Mouse (Mus musculus) A20 (cell line): ENCODE measurements around the gene Qpctl.
A peak's percentile ranks its signal among the peaks of the same experiment; 100 is the strongest.

Source experiments
- DNase-seq: peaks from one replicate; pipeline ENCODE4 v3.0.0-alpha.2; 2011; ENCODE audit warnings: low read depth, low spot score

The Qpctl gene

GRCm38 (mm10) chr7:19148875-19149541 is at the start of gene Qpctl:
Gene Qpctl (minus strand): TSS chr7:19149291.
- peak; percentile 100 for DNase-seq

DNA sequence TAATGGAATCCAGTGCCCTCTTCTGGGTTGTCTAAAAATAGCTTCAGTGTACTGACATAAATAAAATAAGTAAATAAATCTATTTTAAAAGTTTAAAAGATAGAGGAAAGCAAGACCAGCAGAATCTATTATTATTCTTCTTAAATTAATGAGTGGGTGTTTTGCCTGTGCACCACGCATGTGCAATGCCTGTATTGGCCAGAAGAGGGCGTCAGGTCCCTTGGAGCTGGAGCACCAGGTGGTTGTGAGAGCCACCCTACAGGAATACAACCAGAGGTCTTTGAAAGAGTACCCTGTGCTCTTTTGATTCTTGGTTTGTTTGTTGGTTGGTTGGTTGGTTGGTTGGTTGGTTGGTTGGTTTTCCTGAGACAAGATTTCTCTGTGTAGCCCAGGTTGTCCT is 48.9 kb upstream of the Qpctl start:
- DNase-seq: peak; percentile 63

- DNase-seq: peak; percentile 67
These were observed 47.6 kb upstream of the Qpctl start for GRCm38 (mm10) chr7:19196676-19197075.

GRCm38 (mm10) chr7:19194676-19195075 is 45.6 kb upstream of the Qpctl start:
- no peak for DNase-seq

DNA sequence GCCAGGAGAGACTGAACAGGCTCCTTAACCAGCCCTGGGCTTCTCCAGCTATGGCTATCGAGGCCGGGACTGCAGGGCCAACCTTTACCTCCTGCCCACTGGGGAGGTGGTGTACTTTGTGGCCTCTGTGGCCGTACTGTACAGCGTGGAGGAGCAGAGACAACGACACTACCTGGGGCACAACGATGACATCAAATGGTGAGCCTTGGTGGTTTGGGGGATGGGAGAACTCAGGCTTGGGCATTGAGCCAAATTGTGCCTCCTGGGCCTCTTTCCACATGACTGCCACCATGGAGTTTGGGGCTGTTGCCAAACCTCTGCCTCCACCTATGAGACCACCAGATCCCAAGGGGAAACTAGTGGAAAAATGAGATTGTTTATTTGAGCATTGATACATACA is 35.7 kb upstream of the Qpctl start:
- no peak for DNase-seq

- DNase-seq: no peak
These were observed 35.2 kb upstream of the Qpctl start for GRCm38 (mm10) chr7:19184250-19184649.

GRCm38 (mm10) chr7:19180862-19181429 is 31.9 kb upstream of the Qpctl start:
- DNase-seq: peak; percentile 86

GRCm38 (mm10) chr7:19179936-19180335 is 30.8 kb upstream of the Qpctl start:
- peak; percentile 77 for DNase-seq

- DNase-seq: peak; percentile 92
These were observed 30.1 kb upstream of the Qpctl start for GRCm38 (mm10) chr7:19179173-19179572.

GRCm38 (mm10) chr7:19178443-19179092 is 29.5 kb upstream of the Qpctl start:
- peak; percentile 88 for DNase-seq

DNA sequence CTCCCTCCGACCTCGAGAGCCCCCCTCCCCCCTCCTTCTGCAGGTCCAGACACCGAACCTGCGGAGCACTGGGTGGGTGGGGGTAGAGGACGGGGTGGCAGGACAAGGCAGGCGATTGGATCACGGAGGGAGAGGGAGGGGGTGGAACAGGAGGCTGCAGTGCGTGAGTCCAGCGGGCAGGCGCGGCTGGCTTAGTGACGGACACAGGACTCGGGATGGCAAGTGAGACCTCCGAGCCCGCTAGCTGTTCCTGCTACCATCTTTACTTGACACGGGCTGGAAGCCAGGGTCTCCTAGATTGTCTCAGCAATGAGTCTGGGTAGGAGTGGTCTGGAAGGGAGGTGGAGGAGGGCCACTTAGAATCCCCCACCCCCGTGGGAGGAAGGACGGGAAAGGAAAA is 28.9 kb upstream of the Qpctl start:
- DNase-seq: no peak

DNA sequence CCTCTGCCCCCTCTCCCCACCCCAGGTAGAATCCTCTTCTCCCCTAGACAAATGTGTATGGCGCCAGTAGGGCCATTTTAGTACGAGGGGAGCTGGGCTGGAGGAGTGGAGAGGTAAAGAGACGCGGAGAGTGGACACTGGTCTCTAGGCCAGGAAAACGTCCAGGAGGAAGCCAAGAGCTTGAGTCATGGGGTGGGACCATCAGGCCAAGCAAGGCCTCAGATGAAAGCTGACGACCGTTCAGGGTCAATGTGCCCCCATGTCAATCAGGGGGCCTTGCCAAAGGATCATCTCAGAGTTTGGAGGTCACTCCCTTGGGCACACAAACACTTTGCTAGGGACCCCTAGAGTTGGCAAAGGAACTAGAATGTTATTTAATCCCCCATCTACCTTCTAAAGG is 28.1 kb upstream of the Qpctl start:
- no peak for DNase-seq

DNA sequence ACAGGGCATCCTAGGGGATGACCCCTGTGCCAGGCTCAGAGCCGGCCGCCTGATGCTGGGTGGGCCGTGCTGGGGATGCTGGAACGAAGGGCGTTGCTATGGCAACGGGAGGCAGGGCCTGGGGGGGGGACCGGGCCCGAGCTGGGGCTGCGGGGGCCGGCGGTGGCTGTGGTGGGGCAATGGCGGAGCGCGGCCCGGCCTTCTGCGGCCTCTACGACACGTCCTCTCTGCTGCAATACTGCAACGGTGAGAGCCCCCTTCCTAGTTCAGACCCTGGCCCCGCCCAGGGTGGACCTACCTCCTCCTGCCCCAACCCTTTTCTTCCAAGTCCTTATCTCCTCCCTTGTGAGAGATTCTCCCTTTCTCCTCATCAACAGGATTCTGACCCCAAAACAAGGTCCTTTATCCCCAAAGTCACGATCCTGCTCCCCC is 27.4 kb upstream of the Qpctl start:
- DNase-seq: no peak

- peak; percentile 36 for DNase-seq
These were observed 26.8 kb upstream of the Qpctl start, which contains the start of gene Eml2 for GRCm38 (mm10) chr7:19175708-19176515. Gene Eml2 (plus strand): TSS chr7:19176421.

GRCm38 (mm10) chr7:19172874-19173273 is 23.8 kb upstream of the Qpctl start:
- DNase-seq: peak; percentile 77

- DNase-seq: no peak
These were observed 22.7 kb upstream of the Qpctl start for GRCm38 (mm10) chr7:19171831-19172230.

DNA sequence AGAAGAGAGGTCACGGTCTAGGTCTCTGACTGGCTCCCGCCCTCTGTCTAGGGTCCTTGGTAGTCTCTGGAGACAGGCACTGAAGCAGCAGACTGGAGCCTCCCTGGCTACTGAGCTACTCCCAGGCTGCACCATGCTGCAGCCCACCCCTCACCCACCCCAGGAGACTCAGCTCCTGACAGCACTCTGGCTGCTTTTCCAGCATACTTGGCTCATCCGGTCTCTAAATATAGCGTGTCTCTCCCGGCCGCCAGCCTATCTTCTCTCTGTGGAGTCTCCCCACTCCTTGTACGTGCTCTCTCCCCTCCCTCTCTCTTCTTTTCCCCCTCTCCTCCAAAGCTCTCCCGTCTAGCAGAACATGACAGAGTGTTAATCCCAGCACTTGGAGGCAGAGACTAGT is 21.1 kb upstream of the Qpctl start:
- DNase-seq: no peak

- no peak for DNase-seq
These were observed 20.4 kb upstream of the Qpctl start for GRCm38 (mm10) chr7:19169506-19169905.

DNA sequence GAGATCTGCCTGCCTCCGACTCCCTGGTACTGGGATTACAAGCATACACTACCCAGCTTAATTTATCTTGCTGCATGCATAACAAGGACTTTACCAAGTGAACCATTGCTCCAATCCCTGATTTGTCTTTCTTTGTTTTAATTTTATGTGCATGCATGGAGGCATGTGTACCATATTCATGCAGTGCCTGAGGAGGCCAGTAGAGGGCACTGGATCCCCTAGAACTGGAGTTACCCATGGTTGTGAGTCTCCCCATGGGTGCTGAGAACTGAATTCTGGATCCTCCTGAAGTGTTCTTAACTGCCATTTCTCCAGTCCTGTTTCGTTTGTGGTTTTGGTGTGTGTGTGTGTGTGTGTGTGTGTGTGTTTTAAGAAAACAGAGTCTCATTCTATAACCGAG is 17.9 kb upstream of the Qpctl start:
- DNase-seq: no peak

- no peak for DNase-seq
These were observed 16.7 kb upstream of the Qpctl start, which contains the start of gene Gipr for GRCm38 (mm10) chr7:19165656-19166423. Gene Gipr (minus strand): TSS chr7:19166127.

GRCm38 (mm10) chr7:19164978-19165377 is 15.9 kb upstream of the Qpctl start:
- DNase-seq: peak; percentile 46
